21 mouse cellular contexts compared by ENCODE assay signal in the genomic region with DNA sequence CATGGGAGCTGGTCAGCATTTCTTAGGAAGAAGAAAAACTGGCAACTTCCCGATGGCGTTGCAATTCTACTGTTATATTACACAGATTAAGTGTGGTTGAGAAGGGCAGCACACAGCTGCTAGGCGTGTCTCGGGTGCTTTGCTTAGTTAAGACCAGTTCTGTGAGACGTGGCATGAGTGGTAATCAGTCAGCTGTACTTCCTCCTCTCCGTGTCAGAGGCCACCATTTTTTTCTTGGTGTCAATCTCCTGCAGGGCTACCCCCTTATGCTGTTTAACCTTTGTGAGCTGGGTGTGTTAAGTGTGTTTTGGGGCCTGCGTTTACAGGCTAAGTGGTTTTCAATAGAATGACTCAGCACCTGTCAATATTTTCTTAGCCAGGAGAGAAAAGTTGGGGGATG.
A peak's percentile ranks its signal among the peaks of the same experiment; 100 is the strongest.
DNase-seq lines count a peak whose midpoint lies in the region; ATAC-seq and TF ChIP-seq lines count a peak whose summit lies in the region.
"Had no signal": no experiment of that assay in that cellular context is flagged by ENCODE, and none has a peak within 500 bp of the region (broad histone marks: within the 10 kb centered on the region; RNA-seq: fewer than 3 reads in every experiment).

No protein-coding gene starts in this region.

- intact Hi-C loops in heart, postnatal 36 days (cut with DNase I) = no loop called here

- H3K4me3 ChIP-seq in lung, embryonic 15.5 days = no peak overlapping the region
- no peak overlapping the region for H3K4me3 ChIP-seq in intestine, embryonic 15.5 days (replicated peaks)
- H3K4me3 ChIP-seq in stomach, postnatal 0 days (ENCODE audit: low read depth, low read length) = no peak overlapping the region
- no peak overlapping the region for H3K4me3 ChIP-seq in neural tube, embryonic 15.5 days (replicated peaks)
- H3K4me3 ChIP-seq: embryonic facial prominence, embryonic 15.5 days; forebrain, embryonic 10.5 days; limb, embryonic 15.5 days had no signal

- no peak for TF ChIP-seq EP300 in stomach, postnatal 0 days (optimal IDR thresholded peaks at IDR 0.05)

- no peaks in the 10 kb centered on the region for H3K4me1 ChIP-seq in lung, embryonic 15.5 days
- H3K4me1 ChIP-seq in intestine, embryonic 15.5 days (replicated peaks) = no peaks in the 10 kb centered on the region
- H3K4me1 ChIP-seq in stomach, postnatal 0 days (replicated peaks; ENCODE audit: control insufficient read depth, insufficient read depth) = no peaks in the 10 kb centered on the region
- H3K4me1 ChIP-seq in neural tube, embryonic 15.5 days = no peaks in the 10 kb centered on the region
- H3K4me1 ChIP-seq: embryonic facial prominence, embryonic 15.5 days; forebrain, embryonic 10.5 days; limb, embryonic 15.5 days had no signal

- no peak for DNase-seq in lung, postnatal 10 days
- DNase-seq in stomach, postnatal 0 days (ENCODE audit: low spot score) = peak; percentile 82
- no peak for DNase-seq in heart, postnatal 36 days
- DNase-seq: adrenal gland, postnatal 14 days; cerebellum, adult 2 months; gastrocnemius, postnatal 10 days; kidney, adult 18-20 months; kidney, postnatal 25 days; right cerebral cortex, postnatal 14 days; thymus, postnatal 36 days had no signal

- H3K9ac ChIP-seq in lung, embryonic 15.5 days = no peak overlapping the region
- H3K9ac ChIP-seq in intestine, embryonic 15.5 days = no peak overlapping the region
- no peak overlapping the region for H3K9ac ChIP-seq in stomach, postnatal 0 days (ENCODE audit: low read length)
- H3K9ac ChIP-seq in neural tube, embryonic 15.5 days (replicated peaks) = no peak overlapping the region
- H3K9ac ChIP-seq: embryonic facial prominence, embryonic 15.5 days; hindbrain, embryonic 14.5 days; limb, embryonic 15.5 days had no signal

- TF ChIP-seq CTCF in stomach, postnatal 0 days (IDR thresholded peaks at IDR 0.05; ENCODE audit: low read depth) = no peak

- WGBS in lung, embryonic 15.5 days = 38% methylated on average over 7 of the region's 7 CpGs
- WGBS in intestine, embryonic 15.5 days = 55% methylated on average over 7 of the region's 7 CpGs
- WGBS in stomach, postnatal 0 days = 30% methylated on average over 7 of the region's 7 CpGs
- WGBS in neural tube, embryonic 15.5 days = 78% methylated on average over 7 of the region's 7 CpGs

- H3K4me2 ChIP-seq in lung, embryonic 15.5 days = no peak overlapping the region
- no peak overlapping the region for H3K4me2 ChIP-seq in intestine, embryonic 15.5 days (replicated peaks)
- H3K4me2 ChIP-seq in stomach, postnatal 0 days (replicated peaks; ENCODE audit: low read depth) = no peak overlapping the region
- H3K4me2 ChIP-seq in neural tube, embryonic 15.5 days = no peak overlapping the region
- H3K4me2 ChIP-seq: embryonic facial prominence, embryonic 15.5 days; hindbrain, embryonic 14.5 days; limb, embryonic 15.5 days had no signal

- no peaks in the 10 kb centered on the region for H3K9me3 ChIP-seq in lung, embryonic 15.5 days
- H3K9me3 ChIP-seq in intestine, embryonic 15.5 days = no peaks in the 10 kb centered on the region
- H3K9me3 ChIP-seq in stomach, postnatal 0 days (ENCODE audit: control insufficient read depth, low read length) = no peaks in the 10 kb centered on the region
- no peaks in the 10 kb centered on the region for H3K9me3 ChIP-seq in neural tube, embryonic 15.5 days (replicated peaks)
- H3K9me3 ChIP-seq: embryonic facial prominence, embryonic 15.5 days; forebrain, embryonic 10.5 days; limb, embryonic 15.5 days had no signal

- H3K36me3 ChIP-seq in lung, embryonic 15.5 days = no peaks in the 10 kb centered on the region
- no peaks in the 10 kb centered on the region for H3K36me3 ChIP-seq in intestine, embryonic 15.5 days
- H3K36me3 ChIP-seq in stomach, postnatal 0 days (ENCODE audit: control insufficient read depth, insufficient read depth, low read length) = no peaks in the 10 kb centered on the region; the same call in 1 of the 2 replicates
- no peaks in the 10 kb centered on the region for H3K36me3 ChIP-seq in neural tube, embryonic 15.5 days
- H3K36me3 ChIP-seq: embryonic facial prominence, embryonic 15.5 days; forebrain, embryonic 10.5 days; limb, embryonic 15.5 days had no signal

- no peaks in the 10 kb centered on the region for H3K27me3 ChIP-seq in lung, embryonic 15.5 days
- H3K27me3 ChIP-seq in intestine, embryonic 15.5 days (replicated peaks) = no peaks in the 10 kb centered on the region
- no peaks in the 10 kb centered on the region for H3K27me3 ChIP-seq in stomach, postnatal 0 days (ENCODE audit: control insufficient read depth, insufficient read depth, low read length)
- no peaks in the 10 kb centered on the region for H3K27me3 ChIP-seq in neural tube, embryonic 15.5 days (replicated peaks)
- H3K27me3 ChIP-seq: embryonic facial prominence, embryonic 15.5 days; limb, embryonic 15.5 days; Patski had no signal

- peak; percentile 64; the same call in 1 of the 2 replicates for ATAC-seq in lung, embryonic 15.5 days (ENCODE audit: borderline replicate concordance, extremely low read depth, low FRiP score, low TSS enrichment)
- ATAC-seq in intestine, embryonic 15.5 days = peak; percentile 89
- ATAC-seq in megakaryocyte, adult 5-6 weeks (ENCODE audit: poor library complexity, severe bottlenecking) = peak; percentile 33; the same call in 1 of the 2 replicates
- peak; percentile 99 for ATAC-seq in stomach, postnatal 0 days (ENCODE audit: low FRiP score, low TSS enrichment)
- no peak for ATAC-seq in neural tube, embryonic 15.5 days (ENCODE audit: low FRiP score)
- ATAC-seq: activated CD4-positive, CD25-positive, alpha-beta regulatory T cell, adult 4 months; Patski had no signal

- H3K27ac ChIP-seq in lung, embryonic 15.5 days = no peak overlapping the region
- no peak overlapping the region for H3K27ac ChIP-seq in intestine, embryonic 15.5 days
- peak overlapping the region; percentile 78 for H3K27ac ChIP-seq in stomach, postnatal 0 days (replicated peaks)
- H3K27ac ChIP-seq in neural tube, embryonic 15.5 days (replicated peaks) = no peak overlapping the region
- H3K27ac ChIP-seq: embryonic facial prominence, embryonic 15.5 days; forebrain, embryonic 10.5 days; hindbrain, embryonic 14.5 days; limb, embryonic 15.5 days; macrophage had no signal
